Mouse (Mus musculus) megakaryocyte, embryonic 14.5 days (primary cell): ENCODE results near the gene Lrrc3b.

ENCODE experiments used
- FLI1 ChIP-seq: IDR thresholded peaks from 2 replicates; pipeline ENCODE4 v1.6.1; 2012; ENCODE audit warnings: low read length, inconsistent platforms, mixed read lengths
- GATA1 ChIP-seq: IDR thresholded peaks from 3 replicates; pipeline ENCODE4 v1.6.1; 2012; ENCODE audit warnings: mixed read lengths, low read length, inconsistent platforms, borderline replicate concordance

- TF ChIP-seq FLI1 (no peak), GATA1 (no peak)
These were observed 55.7 kb downstream of the Lrrc3b start for GRCm38 (mm10) chr14:15383133-15383532.
